Mouse (Mus musculus) bone marrow macrophage, adult 2 months (primary cell): Measurements from ENCODE around the gene Shbg.

ENCODE experiments used
- CTCF ChIP-seq: IDR thresholded peaks from 2 replicates; pipeline ENCODE4 v1.5.1; 2012; ENCODE audit warnings: low read depth, mild to moderate bottlenecking, low read length, moderate library complexity
- POLR2A ChIP-seq: IDR thresholded peaks from 2 replicates; pipeline ENCODE4 v1.6.1; 2012; ENCODE audit warnings: mild to moderate bottlenecking, low read depth, low read length, borderline replicate concordance

DNA sequence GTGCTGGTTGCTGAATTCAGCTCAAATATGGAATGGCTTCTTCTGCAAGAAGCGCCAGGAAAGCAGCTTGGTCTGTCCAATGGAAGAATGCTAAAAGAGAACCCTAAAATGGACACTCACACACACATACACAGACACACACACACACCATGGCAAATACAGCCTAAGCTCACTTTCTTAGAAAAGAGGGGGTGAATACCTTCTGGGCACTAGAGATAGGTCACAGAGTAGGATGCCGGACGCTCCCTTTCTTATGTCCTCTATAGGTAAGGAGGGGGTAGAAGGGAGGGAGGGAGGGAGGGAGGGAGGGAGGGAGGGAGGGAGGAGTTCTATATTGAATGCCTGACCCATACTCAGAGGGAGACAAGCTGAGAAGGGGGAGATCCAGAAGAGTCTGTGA lies 9.2 kb downstream of the Shbg start:
- TF ChIP-seq POLR2A (no peak), CTCF (no peak)
